Mouse (Mus musculus): Measurements from ENCODE around the gene Efnb2. TPM values are rescaled to one million over a fixed set of nuclear protein-coding genes. Genes with fewer than 3 reads are reported as not detected.

The Efnb2 gene
- total RNA-seq, 4 experiments from 2014 or later = 17.0 to 20.8 (median 17.7) TPM

DNA sequence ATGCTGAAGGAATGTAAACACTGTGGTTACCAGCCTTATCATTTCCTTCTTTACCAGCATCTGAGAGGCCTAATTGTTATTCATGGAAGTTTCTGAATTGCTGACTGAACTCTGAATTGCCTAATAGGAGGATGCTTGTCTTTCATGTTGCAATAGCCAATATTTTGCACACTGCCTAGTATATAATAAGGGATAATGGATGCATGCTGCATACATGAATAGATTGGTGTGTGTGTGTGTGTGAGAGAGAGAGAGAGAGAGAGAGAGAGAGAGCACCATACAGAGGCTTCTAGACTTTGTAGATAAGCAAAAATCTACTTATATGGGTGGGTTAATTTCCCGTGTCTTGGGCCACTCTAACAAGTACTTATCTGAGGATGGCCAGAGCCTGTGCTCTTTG, 47.2 kb downstream of the Efnb2 start:
- DNase-seq (ENCODE audit: low spot score) = no peak

GRCm38 (mm10) chr8:8611928-8612327, 49.1 kb downstream of the Efnb2 start:
- no peak for DNase-seq (ENCODE audit: low spot score)

DNA sequence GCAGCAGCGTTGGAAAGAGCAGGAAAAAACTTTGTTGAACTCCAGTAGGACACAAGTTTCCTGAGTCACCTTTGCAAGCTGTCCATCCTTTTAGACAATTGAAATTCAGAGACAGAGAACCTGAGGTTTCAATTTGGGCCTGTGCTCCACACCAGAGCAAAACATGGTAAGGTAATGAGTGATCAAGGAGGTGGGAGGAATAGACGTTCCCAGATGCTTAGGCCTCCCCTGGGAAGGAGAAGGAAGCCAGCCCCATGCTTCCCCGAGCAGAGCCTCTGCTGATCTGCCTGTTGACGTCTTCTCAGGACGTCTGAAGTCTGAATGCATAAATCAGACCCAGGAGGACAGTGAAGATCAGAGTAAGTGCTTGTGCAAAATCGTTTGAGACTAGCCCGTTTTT, 51.3 kb downstream of the Efnb2 start:
- no peak for DNase-seq (ENCODE audit: low spot score)

- DNase-seq (ENCODE audit: low spot score) = no peak
Measured at GRCm38 (mm10) chr8:8609141-8609540, 51.9 kb downstream of the Efnb2 start.

- DNase-seq (ENCODE audit: low spot score) = no peak
Measured at GRCm38 (mm10) chr8:8605621-8606020, 55.4 kb downstream of the Efnb2 start.

DNA sequence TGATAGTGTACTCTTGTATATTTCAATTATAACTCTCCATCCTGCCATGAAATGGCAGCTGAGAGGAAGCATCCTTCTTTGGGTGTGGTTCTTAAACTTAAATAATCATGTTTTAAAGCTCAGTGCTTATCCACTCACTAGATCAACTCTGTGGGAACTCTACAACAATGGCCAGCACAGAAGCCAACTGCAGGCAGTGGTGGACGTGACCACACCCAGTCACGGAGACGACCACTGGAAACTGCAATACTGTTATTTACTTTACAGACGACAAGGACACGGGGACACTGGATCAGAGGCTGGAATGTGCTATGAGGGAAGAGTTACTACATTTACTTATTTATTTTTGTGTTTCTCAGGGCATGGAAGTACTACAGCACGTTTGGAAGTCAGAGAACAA, 57.2 kb downstream of the Efnb2 start:
- no peak for DNase-seq (ENCODE audit: low spot score)

DNA sequence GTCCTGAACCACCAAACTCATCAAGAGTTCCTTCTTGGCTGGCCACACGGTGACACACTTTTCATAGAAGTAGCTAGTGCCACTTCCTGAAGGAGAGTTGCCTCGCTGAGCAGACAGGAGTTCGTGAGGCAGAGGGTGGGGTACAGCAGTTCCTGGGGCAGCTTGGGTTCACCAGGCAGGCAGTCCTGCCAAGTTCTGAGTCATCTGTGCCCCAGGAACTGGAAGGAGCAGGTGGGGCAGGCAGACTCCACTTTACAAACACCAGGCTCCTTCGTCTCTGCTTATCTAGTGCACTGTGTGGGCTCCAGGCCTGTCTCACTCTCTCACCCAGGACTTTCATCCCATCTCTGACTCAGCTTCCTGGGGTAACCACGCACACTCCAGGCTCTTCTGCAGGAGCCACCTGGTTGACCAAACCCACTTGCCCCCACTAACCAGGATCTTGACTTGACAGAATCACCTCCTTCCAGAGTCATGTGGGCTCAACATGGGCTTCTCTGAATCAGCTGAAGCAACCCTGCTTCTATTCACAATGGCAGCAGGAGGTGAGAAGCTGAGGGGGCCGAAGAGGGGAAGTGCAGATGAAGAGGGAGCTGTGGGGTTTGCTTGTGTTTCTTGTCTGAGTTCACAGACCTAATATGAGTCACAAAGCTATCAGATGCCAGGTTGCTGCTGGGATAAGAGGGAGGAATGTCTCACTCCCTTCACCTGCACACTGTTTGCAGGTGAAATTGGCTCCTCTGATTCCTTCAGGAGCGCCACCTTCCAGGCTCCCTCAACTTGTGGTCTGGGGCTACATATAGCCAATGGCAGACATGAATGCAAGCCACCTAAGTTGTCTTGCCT, 58.2 kb downstream of the Efnb2 start:
- DNase-seq (ENCODE audit: low spot score) = no peak

DNA sequence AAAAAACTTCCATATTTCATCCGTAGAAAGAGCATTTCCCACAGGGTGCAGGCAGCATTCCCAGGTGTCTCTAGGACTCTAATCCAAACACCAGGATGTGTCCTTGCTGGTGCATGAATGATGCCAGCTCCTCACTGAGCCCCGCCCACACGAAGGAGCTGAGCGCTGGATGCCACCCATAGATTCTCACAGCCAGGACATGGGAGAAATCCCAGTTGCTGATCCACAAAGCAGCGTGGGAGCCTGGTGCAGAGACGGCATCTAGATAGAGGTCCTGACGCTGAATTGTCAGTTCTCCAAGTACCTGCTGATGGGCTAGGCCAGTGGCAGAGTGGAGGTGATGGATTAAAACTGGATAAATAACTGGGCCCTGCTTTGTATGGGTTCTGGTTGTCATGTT, 61.1 kb downstream of the Efnb2 start:
- DNase-seq (ENCODE audit: low spot score) = no peak

DNA sequence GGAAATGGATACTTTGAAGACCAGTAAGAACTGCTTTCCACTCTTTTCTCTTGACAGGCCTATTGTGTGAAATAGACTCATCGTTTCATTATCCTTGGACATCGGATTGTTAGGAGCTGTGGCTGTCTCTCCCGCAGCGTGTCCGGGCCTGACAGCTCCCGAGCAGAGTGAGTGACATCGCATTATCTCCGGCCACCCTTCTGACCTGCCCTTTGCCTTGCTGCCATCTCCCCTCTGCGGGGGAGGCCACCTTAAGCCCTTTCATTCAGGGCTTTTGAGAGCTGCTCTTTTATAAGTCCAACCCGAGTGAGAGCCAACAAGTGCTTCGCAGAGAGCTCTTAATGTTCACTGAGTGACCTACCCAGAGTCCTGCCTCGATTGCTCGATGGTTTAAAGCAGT, 63.6 kb downstream of the Efnb2 start:
- DNase-seq (ENCODE audit: low spot score) = no peak

GRCm38 (mm10) chr8:8595831-8596611, 65.0 kb downstream of the Efnb2 start:
- no peak for DNase-seq (ENCODE audit: low spot score)

DNA sequence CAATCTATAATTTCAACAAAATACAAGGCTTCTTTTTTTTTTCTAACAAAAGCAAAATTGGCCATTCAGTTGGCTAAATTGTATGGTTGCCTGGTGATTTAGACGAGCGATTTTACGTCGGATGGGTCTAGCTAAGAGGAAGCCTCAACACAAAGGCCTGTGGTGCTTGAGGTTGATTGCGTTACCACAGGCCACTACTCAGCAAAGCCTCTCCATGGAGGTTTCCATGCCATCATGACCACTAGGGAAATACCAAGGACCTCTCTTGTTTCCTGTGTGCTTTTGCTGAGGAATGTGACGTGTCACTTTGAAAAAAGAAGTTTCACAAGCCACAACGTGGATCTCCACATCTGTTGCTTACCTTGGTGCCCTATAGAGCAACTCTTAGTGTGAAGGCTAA, 67.2 kb downstream of the Efnb2 start:
- DNase-seq (ENCODE audit: low spot score) = no peak

DNA sequence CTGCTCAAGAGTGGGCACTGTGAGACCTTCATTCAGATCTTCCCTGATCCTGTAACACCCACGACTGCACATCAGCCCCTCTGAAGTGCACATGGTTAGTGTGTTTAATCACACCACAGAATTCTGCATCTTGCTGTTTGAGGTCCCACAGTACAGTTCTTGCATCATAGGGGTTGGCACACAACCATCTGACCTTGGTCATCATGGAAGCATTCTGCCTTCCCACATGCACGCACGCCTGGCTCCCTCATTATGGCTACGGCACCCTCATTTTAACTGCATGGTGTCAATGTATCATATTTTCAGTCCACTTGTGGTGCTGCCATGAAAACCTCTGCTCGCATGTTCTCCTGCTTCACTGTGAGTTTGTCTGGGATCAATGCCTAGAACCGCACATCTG, 67.7 kb downstream of the Efnb2 start:
- no peak for DNase-seq (ENCODE audit: low spot score)

GRCm38 (mm10) chr8:8592331-8592730, 68.7 kb downstream of the Efnb2 start:
- no peak for DNase-seq (ENCODE audit: low spot score)

GRCm38 (mm10) chr8:8583981-8584377, 77.1 kb downstream of the Efnb2 start:
- DNase-seq (ENCODE audit: low spot score) = no peak

GRCm38 (mm10) chr8:8583290-8583980, 77.6 kb downstream of the Efnb2 start:
- DNase-seq (ENCODE audit: low spot score) = no peak

DNA sequence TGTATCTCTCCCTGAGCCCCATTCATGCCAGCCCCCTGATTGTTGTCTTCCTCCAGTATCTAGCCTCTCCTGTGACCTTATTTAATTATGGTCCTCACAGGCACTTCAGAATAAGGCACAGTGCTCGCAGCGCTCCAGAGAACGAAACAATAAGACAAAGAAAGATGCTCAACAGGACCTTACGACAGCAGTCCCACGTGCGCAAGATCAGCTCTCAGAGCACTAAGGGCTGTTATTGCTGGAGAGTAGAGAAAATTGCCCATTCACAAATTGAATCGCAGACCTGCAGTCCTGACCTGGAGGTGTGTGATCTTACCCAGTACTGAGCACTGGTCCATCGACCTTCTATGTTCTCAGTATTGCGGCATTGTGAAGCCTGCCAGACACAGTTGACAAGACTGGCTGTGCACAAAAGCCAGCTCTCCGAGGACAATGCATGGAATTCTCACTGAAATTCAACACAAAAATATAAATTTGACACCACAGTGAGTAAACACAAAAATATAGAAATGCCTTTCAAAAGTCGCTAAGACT, 83.2 kb downstream of the Efnb2 start:
- DNase-seq (ENCODE audit: low spot score) = no peak

DNA sequence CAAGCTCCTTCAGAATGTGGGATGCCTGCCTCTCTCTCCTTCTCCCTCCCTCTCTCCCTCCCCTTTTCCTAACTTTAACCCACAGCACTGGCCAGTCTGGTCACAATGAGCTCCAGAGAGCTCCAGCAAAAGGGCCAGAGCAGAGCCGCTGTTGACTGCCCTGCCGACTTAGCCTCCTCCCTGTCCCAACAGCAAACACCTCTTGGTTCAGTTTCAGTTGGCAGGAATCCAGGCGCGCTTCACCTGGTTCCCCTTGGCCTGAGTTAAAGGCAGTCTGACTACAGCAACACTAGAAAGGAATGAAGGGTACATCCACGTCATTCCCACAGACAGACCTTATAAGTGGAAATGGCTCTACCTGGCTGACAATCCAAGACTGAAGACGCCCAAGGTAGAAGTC, 84.2 kb downstream of the Efnb2 start:
- no peak for DNase-seq (ENCODE audit: low spot score)

GRCm38 (mm10) chr8:8576286-8576685, 84.8 kb downstream of the Efnb2 start:
- DNase-seq (ENCODE audit: low spot score) = no peak

DNA sequence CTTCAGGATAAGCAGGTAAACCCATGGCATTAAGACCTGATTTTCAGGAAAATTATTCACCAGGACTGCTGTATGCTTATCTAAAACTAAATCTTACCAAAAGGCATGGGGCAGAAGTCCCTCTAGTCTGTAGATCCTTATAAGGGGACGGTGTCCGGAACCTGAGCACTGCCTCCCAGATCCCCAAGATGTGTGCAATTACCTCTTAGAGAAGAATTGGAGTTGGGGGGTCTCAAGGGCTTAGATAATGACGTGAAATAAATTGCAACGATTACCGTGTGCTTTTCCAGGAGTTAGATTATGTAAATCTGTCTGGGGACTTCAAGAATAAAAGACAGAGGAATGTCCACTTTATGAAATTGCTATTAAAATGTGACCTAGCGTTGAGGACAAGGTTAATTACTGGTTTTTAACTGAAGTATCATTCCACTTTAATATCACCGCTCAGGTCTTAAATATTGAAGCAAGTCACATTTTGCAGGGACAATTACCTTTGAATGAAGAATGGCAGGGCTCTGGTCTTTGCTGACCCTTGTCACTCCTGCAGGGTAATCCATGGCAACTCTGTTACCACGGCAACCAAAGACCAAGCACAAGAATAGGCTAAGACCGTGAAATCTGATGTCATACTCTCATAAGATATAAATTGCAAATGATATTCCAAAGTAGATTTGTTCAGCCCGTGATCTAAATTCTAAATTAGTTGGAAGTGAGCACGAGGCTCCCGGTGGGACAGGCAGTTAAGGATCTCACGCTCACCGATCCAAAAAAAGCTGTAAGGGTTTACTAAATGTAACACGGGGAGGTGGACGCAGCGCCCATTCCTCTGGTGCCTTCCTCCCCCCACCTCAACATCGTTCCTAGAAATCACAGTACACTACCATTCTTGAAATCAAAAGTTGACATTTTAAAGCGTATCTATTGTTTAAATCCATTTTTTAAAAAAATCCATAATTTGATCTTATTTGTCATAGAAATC, 86.2 kb downstream of the Efnb2 start:
- DNase-seq (ENCODE audit: low spot score) = no peak

- no peak for DNase-seq (ENCODE audit: low spot score)
Measured at GRCm38 (mm10) chr8:8572272-8572671, 88.8 kb downstream of the Efnb2 start.

GRCm38 (mm10) chr8:8571625-8572215, 89.3 kb downstream of the Efnb2 start:
- no peak for DNase-seq (ENCODE audit: low spot score)

All from heart, adult 8-10 months (tissue).